Mouse (Mus musculus) CH12.LX (cell line): ENCODE measurements around the gene Jag2. TPM values are rescaled to one million over a fixed set of nuclear protein-coding genes. Genes with fewer than 3 reads are reported as not detected.

ENCODE experiments used
- DNase-seq: peaks from one replicate; pipeline ENCODE4 v3.0.0-alpha.2; 2013; ENCODE audit errors: extremely low read depth
- H3K27ac ChIP-seq: 2 replicates; pipeline ENCODE4 v1.5.1; 2012; ENCODE audit warnings: low read depth, mild to moderate bottlenecking, control low read depth, moderate library complexity; ENCODE audit not compliant: insufficient read depth
- H3K27me3 ChIP-seq: replicated peaks from 2 replicates; pipeline ENCODE3; 2012; ENCODE audit warnings: inconsistent platforms
- H3K36me3 ChIP-seq, 2 experiments: replicated peaks in 1 of 2; 2 replicates each; pipeline versions ENCODE3 to v1.6.1; 2012; ENCODE audit warnings: inconsistent platforms in 1 of 2, low read length in 1 of 2, mild to moderate bottlenecking in 1 of 2, mixed read lengths in 1 of 2, moderate library complexity in 1 of 2; ENCODE audit not compliant: control insufficient read depth in 1 of 2, insufficient read depth in 1 of 2
- H3K4me1 ChIP-seq, 2 experiments: 2 replicates each; pipeline ENCODE4 v1.6.1; 2012; ENCODE audit warnings: inconsistent platforms in 1 of 2, moderate library complexity in 1 of 2; ENCODE audit not compliant: insufficient read depth in 2 of 2, control insufficient read depth in 1 of 2
- H3K4me2 ChIP-seq: 2 replicates; pipeline ENCODE4 v1.6.1; 2012; ENCODE audit warnings: low read depth, mild to moderate bottlenecking, control low read depth; ENCODE audit not compliant: poor library complexity, insufficient read depth, severe bottlenecking
- H3K4me3 ChIP-seq, 3 experiments: fragments of 150-350 bp in 1 of 3; sonication (generic) in 1 of 3; replicated peaks in 1 of 3; 2 replicates each; pipeline versions ENCODE3 to v1.5.1; 2011 to 2012; ENCODE audit warnings: low read depth in 2 of 3, low read length in 2 of 3, mild to moderate bottlenecking in 2 of 3, moderate library complexity in 2 of 3, control low read depth in 1 of 3, improper control_type of control experiment in 1 of 3, inconsistent platforms in 1 of 3, mixed read lengths in 1 of 3; ENCODE audit not compliant: poor library complexity in 1 of 3
- H3K79me2 ChIP-seq: replicated peaks from 2 replicates; pipeline ENCODE4 v1.6.1; 2012; ENCODE audit warnings: mild to moderate bottlenecking, moderate library complexity; ENCODE audit not compliant: control insufficient read depth, poor library complexity, insufficient read depth, severe bottlenecking; ENCODE audit errors: extremely low read depth
- H3K9ac ChIP-seq: 2 replicates; pipeline ENCODE4 v1.6.1; 2012; ENCODE audit warnings: low read depth, mild to moderate bottlenecking, control low read depth, moderate library complexity; ENCODE audit not compliant: insufficient read depth
- H3K9me3 ChIP-seq: replicated peaks from 2 replicates; pipeline ENCODE3; 2012; ENCODE audit warnings: low read length, inconsistent platforms, mixed read lengths
- CHD1 ChIP-seq: IDR thresholded peaks from 2 replicates; pipeline ENCODE4 v1.6.1; 2012; ENCODE audit warnings: low read depth, low read length, improper control_type of control experiment, inconsistent platforms
- CTCF ChIP-seq, 2 experiments: IDR thresholded peaks in 1 of 2; conservative IDR thresholded peaks in 1 of 2; 2 replicates each; pipeline ENCODE4 v1.5.1; 2011 to 2012; ENCODE audit warnings: low read depth in 2 of 2, low read length in 2 of 2, improper control_type of control experiment in 1 of 2, inconsistent platforms in 1 of 2, mild to moderate bottlenecking in 1 of 2, moderate library complexity in 1 of 2
- IRF4 ChIP-seq: IDR thresholded peaks from 2 replicates; pipeline ENCODE4 v1.6.1; 2014; ENCODE audit warnings: low read depth, mild to moderate bottlenecking, inconsistent platforms, low read length, improper control_type of control experiment
- JUN ChIP-seq: IDR thresholded peaks from 2 replicates; pipeline ENCODE4 v1.6.1; 2011; ENCODE audit warnings: low read depth, mild to moderate bottlenecking, low read length, improper control_type of control experiment, moderate library complexity; ENCODE audit not compliant: insufficient read depth
- MAFK ChIP-seq: IDR thresholded peaks from 2 replicates; pipeline ENCODE4 v1.6.1; 2011; ENCODE audit warnings: low read length, improper control_type of control experiment; ENCODE audit not compliant: insufficient replicate concordance
- MEF2A ChIP-seq: IDR thresholded peaks from 2 replicates; pipeline ENCODE4 v1.6.1; 2014; ENCODE audit warnings: low read depth, mild to moderate bottlenecking, inconsistent platforms, low read length, improper control_type of control experiment, borderline replicate concordance
- MYC ChIP-seq: IDR thresholded peaks from 2 replicates; pipeline ENCODE4 v1.6.1; 2011; ENCODE audit warnings: low read depth, mild to moderate bottlenecking, improper control_type of control experiment, low read length
- NRF1 ChIP-seq: IDR thresholded peaks from 2 replicates; pipeline ENCODE4 v1.6.1; 2014; ENCODE audit warnings: low read depth, mild to moderate bottlenecking, inconsistent platforms, low read length, improper control_type of control experiment, moderate library complexity
- PAX5 ChIP-seq: IDR thresholded peaks from 2 replicates; pipeline ENCODE4 v1.6.1; 2012; ENCODE audit warnings: low read length, inconsistent platforms, mixed read lengths
- POLR2A ChIP-seq: IDR thresholded peaks from 2 replicates; pipeline ENCODE4 v1.6.1; 2011; ENCODE audit warnings: low read depth, mild to moderate bottlenecking, improper control_type of control experiment, low read length
- RAD21 ChIP-seq: IDR thresholded peaks from 2 replicates; pipeline ENCODE4 v1.6.1; 2011; ENCODE audit warnings: low read depth, mild to moderate bottlenecking, low read length, improper control_type of control experiment, moderate library complexity
- SMC3 ChIP-seq: IDR thresholded peaks from 2 replicates; pipeline ENCODE4 v1.6.1; 2011; ENCODE audit warnings: low read depth, low read length, improper control_type of control experiment
- UBTF ChIP-seq: IDR thresholded peaks from 2 replicates; pipeline ENCODE4 v1.6.1; 2012; ENCODE audit warnings: low read depth, mild to moderate bottlenecking, inconsistent platforms, low read length, improper control_type of control experiment, moderate library complexity
- USF2 ChIP-seq: conservative IDR thresholded peaks from 2 replicates; pipeline ENCODE4 v1.6.1; 2011; ENCODE audit warnings: low read depth, low read length, improper control_type of control experiment
- ZKSCAN1 ChIP-seq: IDR thresholded peaks from 2 replicates; pipeline ENCODE4 v1.6.1; 2012; ENCODE audit warnings: low read depth, inconsistent platforms, low read length, improper control_type of control experiment, borderline replicate concordance
- dilution Hi-C: fragments of 300-500 bp; cut with MboI; formaldehyde crosslinking; loops from 2 replicates; pipeline ENCODE4 v1.14.3; 2020; ENCODE audit warnings: low sequenced_read_pairs; ENCODE audit not compliant: extremely low pct_unique_long_range_greater_than_20kb, extremely low pct_ligation_motif_present
- in situ Hi-C: fragments of 300-500 bp; cut with MboI; formaldehyde crosslinking; loops from 3 replicates; pipeline ENCODE4 v1.14.3; 2019; ENCODE audit warnings: low sequenced_read_pairs, low pct_ligation_motif_present, low pct_unique_long_range_greater_than_20kb, mixed read lengths
- polyA plus RNA-seq: library from polyadenylated mRNA; unstranded; fragments of >175 nt; gene quantifications from 2 replicates; pipeline ENCODE4 v1.2.1, GENCODE M21; 2012; ENCODE audit warnings: low read depth; ENCODE audit not compliant: insufficient read length
- total RNA-seq, 2 experiments: library from RNA; depleted of rRNA; stranded (reverse); fragments of 300-350 nt in 1 of 2; fragments of >200 nt in 1 of 2; gene quantifications; 2 replicates each; pipeline ENCODE4 v1.2.3; 2012 to 2014

The Jag2 gene
- total and polyA plus RNA-seq, 3 experiments: 0.34 to 7.6 (median 0.59) TPM

DNA sequence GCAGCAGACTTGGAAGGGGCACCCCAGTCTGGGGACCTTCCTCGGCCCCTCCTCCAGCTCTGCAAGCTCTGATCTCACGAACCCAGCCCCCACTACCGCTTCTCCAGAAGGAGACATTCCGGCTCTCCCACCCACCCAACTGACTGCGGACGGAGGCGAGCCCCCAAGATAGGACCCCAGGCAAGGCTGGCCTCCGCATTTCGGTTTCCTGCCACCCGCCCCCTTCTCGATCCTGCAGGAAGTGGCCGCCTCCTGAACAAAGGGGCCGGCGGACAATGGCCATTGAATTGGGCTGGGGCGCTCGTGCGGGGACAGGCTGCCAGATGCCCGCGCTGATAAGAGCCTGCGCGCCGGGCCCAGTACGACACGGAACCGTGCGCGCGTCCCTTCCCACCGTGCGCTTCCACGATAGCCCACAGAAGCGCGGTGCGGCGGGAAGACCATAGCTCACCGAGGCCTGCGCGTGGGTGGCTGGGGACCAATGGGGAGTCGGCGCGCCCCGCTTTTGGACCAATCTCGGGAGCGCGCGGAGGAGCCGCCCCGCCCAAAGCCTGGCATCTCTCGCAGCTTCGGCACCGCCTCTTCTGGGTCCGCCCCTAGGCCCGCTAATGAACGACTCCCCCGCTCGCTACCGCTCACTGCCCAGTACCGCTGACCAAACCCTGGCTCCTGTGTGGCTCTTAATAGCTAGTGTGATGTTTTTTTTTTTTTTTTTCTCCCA is 20.6 kb upstream of the Jag2 start (continued):
- TF ChIP-seq MAFK (no peak), RAD21 (no peak), PAX5 (no peak), MYC (no peak), JUN (no peak), NRF1 (peak; percentile 61), IRF4 (no peak), USF2 (no peak)

DNA sequence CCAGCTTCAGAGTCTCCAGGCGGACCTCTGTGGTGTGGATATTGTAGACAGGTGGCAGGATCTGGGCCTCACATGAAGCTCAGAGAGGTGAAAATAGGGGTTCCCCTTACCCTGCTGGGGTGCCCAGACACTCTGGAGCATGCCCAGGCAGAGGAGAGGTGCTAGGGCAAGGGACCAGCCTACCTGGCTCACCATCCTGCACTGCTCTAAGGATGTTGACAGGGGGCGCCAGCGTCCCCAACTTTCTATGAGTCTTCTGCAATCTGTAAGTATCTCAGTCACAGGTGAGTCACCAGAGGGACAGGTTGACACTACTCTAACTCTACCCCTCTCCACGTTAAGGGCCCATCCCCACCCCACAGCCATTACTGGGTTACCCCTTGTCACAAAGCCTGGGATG is 17.7 kb upstream of the Jag2 start:
- Histone ChIP-seq H3K27me3 (peaks cover 33% of the 10 kb centered on the region), H3K36me3 (no peaks in the 10 kb centered on the region), H3K4me1 (peaks cover 3 to 17% of the 10 kb centered on the region in 2 experiments), H3K27ac (no peak overlapping the region), H3K79me2 (no peaks in the 10 kb centered on the region), H3K4me2 (no peak overlapping the region), H3K9me3 (no peaks in the 10 kb centered on the region), H3K4me3 (no peak overlapping the region), H3K9ac (no peak overlapping the region)
- dilution Hi-C loops (no loop called here), in situ Hi-C loops (no loop called here)
- peak; percentile 51 for DNase-seq
- TF ChIP-seq CTCF (conservative IDR thresholded peaks at IDR 0.05 in 1 of 2, IDR thresholded peaks at IDR 0.05 in 1 of 2; ENCODE audit: low read depth in 2 of 2, low read length in 2 of 2) (peak; percentile 48 to 68; a peak in 3 of 4 replicates), POLR2A (no peak), RAD21 (peak; percentile 26), UBTF (no peak), SMC3 (peak; percentile 42), PAX5 (no peak), MEF2A (no peak)
- TF ChIP-seq, all 38 proteins: peak for 3

DNA sequence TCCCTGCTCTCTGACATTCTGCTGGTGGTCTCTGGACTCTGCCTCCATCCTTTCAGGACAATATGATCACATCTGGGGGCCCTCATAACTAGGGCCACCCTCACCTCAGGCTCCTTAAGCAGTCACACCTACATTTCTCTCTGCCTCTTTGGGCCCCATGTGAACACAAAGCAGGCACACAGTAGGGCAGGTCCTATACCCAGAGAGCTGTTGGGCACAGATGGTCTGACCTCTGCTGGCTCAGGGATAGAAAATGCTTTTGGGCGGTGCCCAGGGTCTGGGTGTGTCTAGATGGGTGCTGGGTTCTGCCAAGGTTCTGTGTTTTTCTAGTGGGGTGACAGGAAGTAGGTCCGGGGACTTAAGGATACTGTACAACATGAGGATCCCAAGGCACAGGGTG is 14.1 kb upstream of the Jag2 start:
- TF ChIP-seq ZKSCAN1 (peak; percentile 87), MAFK (no peak), RAD21 (no peak), CHD1 (no peak), UBTF (no peak)
- no peak for DNase-seq
- Histone ChIP-seq H3K79me2 (no peaks in the 10 kb centered on the region), H3K9ac (no peak overlapping the region), H3K4me2 (no peak overlapping the region), H3K9me3 (no peaks in the 10 kb centered on the region), H3K4me1 (peaks cover 12 to 32% of the 10 kb centered on the region in 2 experiments), H3K4me3 (no peak overlapping the region), H3K27ac (no peak overlapping the region), H3K36me3 (no peaks in the 10 kb centered on the region), H3K27me3 (peaks cover 6% of the 10 kb centered on the region)
- dilution Hi-C loops (no loop called here), in situ Hi-C loops (loop anchor here (5.0 kb wide), 1 partner anchor 71 kb away; no protein-coding TSS in a partner anchor)
